Mouse (Mus musculus): ENCODE measurements around the gene Thy1. TPM values are rescaled to one million over a fixed set of nuclear protein-coding genes. Genes with fewer than 3 reads are reported as not detected.

Gene Thy1
- total RNA-seq (2012; rRNA removed) = 10.2 and 15.8 TPM in 2 replicates

GRCm38 (mm10) chr9:44042836-44043707, at the start of gene Thy1:
Gene Thy1, plus strand, starts transcription at chr9:44043384.
- TF ChIP-seq CHD2 (IDR thresholded peaks at IDR 0.05; ENCODE audit: low read depth, low read length) (no peak), HCFC1 (IDR thresholded peaks at IDR 0.05; ENCODE audit: borderline replicate concordance, insufficient read depth, low read length) (no peak), MAFK (IDR thresholded peaks at IDR 0.05; ENCODE audit: insufficient read depth, low read depth, low read length) (no peak), ZNF384 (IDR thresholded peaks at IDR 0.05; ENCODE audit: low read depth, low read length) (no peak), ZC3H11A (IDR thresholded peaks at IDR 0.05; ENCODE audit: borderline replicate concordance, low read depth, low read length) (no peak)
- H3K4me3 ChIP-seq (ENCODE audit: insufficient read depth in 1 of 2, low read depth in 1 of 2, low read length in 2 of 2, poor library complexity in 1 of 2, severe bottlenecking in 1 of 2) = peak within 1 kb of the TSS; percentile 57 to 71
- in situ Hi-C loops (cut with MboI; ENCODE audit: low sequenced_read_pairs in 2 of 2, unreplicated experiment in 2 of 2) = no loop called here
- peak within 1 kb of the TSS; percentile 42; the same call in 1 of the 2 replicates for H3K9ac ChIP-seq (ENCODE audit: insufficient read depth, low read depth, low read length, poor library complexity, severe bottlenecking)
- H3K9me3 ChIP-seq (ENCODE audit: control insufficient read depth, insufficient read depth, low read depth, low read length) = no peaks in the 10 kb centered on the region
- peaks cover 0 to 14% of the 10 kb centered on the region in 2 experiments; a peak in 2 of 4 replicates for H3K4me1 ChIP-seq (ENCODE audit: control insufficient read depth in 2 of 2, insufficient read depth in 2 of 2, low read length in 2 of 2, poor library complexity in 1 of 2)
- H3K36me3 ChIP-seq (ENCODE audit: control insufficient read depth, insufficient read depth, low read length, poor library complexity, severe bottlenecking) = peaks cover 2% of the 10 kb centered on the region
- peak; percentile 41 for DNase-seq (ENCODE audit: low read depth, low spot score)
- H3K27ac ChIP-seq (ENCODE audit: insufficient read depth, low read depth, low read length, poor library complexity, severe bottlenecking) = no peak within 1 kb of the TSS

- no peaks in the 10 kb centered on the region; a peak in 1 of 4 replicates for H3K4me1 ChIP-seq (ENCODE audit: control insufficient read depth in 2 of 2, insufficient read depth in 2 of 2, low read length in 2 of 2, poor library complexity in 1 of 2)
- H3K36me3 ChIP-seq (ENCODE audit: control insufficient read depth, insufficient read depth, low read length, poor library complexity, severe bottlenecking) = no peaks in the 10 kb centered on the region
- H3K4me3 ChIP-seq (ENCODE audit: insufficient read depth in 1 of 2, low read depth in 1 of 2, low read length in 2 of 2, poor library complexity in 1 of 2, severe bottlenecking in 1 of 2) = no peak overlapping the region
- H3K9ac ChIP-seq (ENCODE audit: insufficient read depth, low read depth, low read length, poor library complexity, severe bottlenecking) = no peak overlapping the region
- no peak for DNase-seq (ENCODE audit: low read depth, low spot score)
- H3K27ac ChIP-seq (ENCODE audit: insufficient read depth, low read depth, low read length, poor library complexity, severe bottlenecking) = no peak overlapping the region
- in situ Hi-C loops (cut with MboI; ENCODE audit: low sequenced_read_pairs in 2 of 2, unreplicated experiment in 2 of 2) = no loop called here
- TF ChIP-seq ZNF384 (IDR thresholded peaks at IDR 0.05; ENCODE audit: low read depth, low read length) (no peak), ZC3H11A (IDR thresholded peaks at IDR 0.05; ENCODE audit: borderline replicate concordance, low read depth, low read length) (no peak), CHD2 (IDR thresholded peaks at IDR 0.05; ENCODE audit: low read depth, low read length) (no peak), HCFC1 (IDR thresholded peaks at IDR 0.05; ENCODE audit: borderline replicate concordance, insufficient read depth, low read length) (no peak), MAFK (IDR thresholded peaks at IDR 0.05; ENCODE audit: insufficient read depth, low read depth, low read length) (no peak)
- H3K9me3 ChIP-seq (ENCODE audit: control insufficient read depth, insufficient read depth, low read depth, low read length) = no peaks in the 10 kb centered on the region
These were observed 45.5 kb upstream of the Thy1 start for GRCm38 (mm10) chr9:43997681-43998080.

GRCm38 (mm10) chr9:43998851-43999250, 44.3 kb upstream of the Thy1 start:
- Histone ChIP-seq H3K9me3 (ENCODE audit: control insufficient read depth, insufficient read depth, low read depth, low read length) (no peaks in the 10 kb centered on the region), H3K9ac (ENCODE audit: insufficient read depth, low read depth, low read length, poor library complexity, severe bottlenecking) (no peak overlapping the region), H3K4me1 (ENCODE audit: control insufficient read depth in 2 of 2, insufficient read depth in 2 of 2, low read length in 2 of 2, poor library complexity in 1 of 2) (no peaks in the 10 kb centered on the region), H3K36me3 (ENCODE audit: control insufficient read depth, insufficient read depth, low read length, poor library complexity, severe bottlenecking) (no peaks in the 10 kb centered on the region), H3K27ac (ENCODE audit: insufficient read depth, low read depth, low read length, poor library complexity, severe bottlenecking) (no peak overlapping the region), H3K4me3 (ENCODE audit: insufficient read depth in 1 of 2, low read depth in 1 of 2, low read length in 2 of 2, poor library complexity in 1 of 2, severe bottlenecking in 1 of 2) (no peak overlapping the region)
- no peak for TF ChIP-seq MAFK (IDR thresholded peaks at IDR 0.05; ENCODE audit: insufficient read depth, low read depth, low read length)
- no peak for TF ChIP-seq ZC3H11A (IDR thresholded peaks at IDR 0.05; ENCODE audit: borderline replicate concordance, low read depth, low read length)
- in situ Hi-C loops (cut with MboI; ENCODE audit: low sequenced_read_pairs in 2 of 2, unreplicated experiment in 2 of 2) = no loop called here
- no peak for DNase-seq (ENCODE audit: low read depth, low spot score)

GRCm38 (mm10) chr9:44004362-44004761, 38.8 kb upstream of the Thy1 start:
- DNase-seq (ENCODE audit: low read depth, low spot score) = no peak
- H3K9ac ChIP-seq (ENCODE audit: insufficient read depth, low read depth, low read length, poor library complexity, severe bottlenecking) = no peak overlapping the region
- in situ Hi-C loops (cut with MboI; ENCODE audit: low sequenced_read_pairs in 2 of 2, unreplicated experiment in 2 of 2) = no loop called here
- H3K27ac ChIP-seq (ENCODE audit: insufficient read depth, low read depth, low read length, poor library complexity, severe bottlenecking) = no peak overlapping the region
- H3K9me3 ChIP-seq (ENCODE audit: control insufficient read depth, insufficient read depth, low read depth, low read length) = no peaks in the 10 kb centered on the region
- no peak for TF ChIP-seq CHD2 (IDR thresholded peaks at IDR 0.05; ENCODE audit: low read depth, low read length)
- TF ChIP-seq HCFC1 (IDR thresholded peaks at IDR 0.05; ENCODE audit: borderline replicate concordance, insufficient read depth, low read length) = no peak
- TF ChIP-seq ZNF384 (IDR thresholded peaks at IDR 0.05; ENCODE audit: low read depth, low read length) = no peak
- no peak for TF ChIP-seq ZC3H11A (IDR thresholded peaks at IDR 0.05; ENCODE audit: borderline replicate concordance, low read depth, low read length)
- TF ChIP-seq MAFK (IDR thresholded peaks at IDR 0.05; ENCODE audit: insufficient read depth, low read depth, low read length) = no peak
- no peaks in the 10 kb centered on the region for H3K36me3 ChIP-seq (ENCODE audit: control insufficient read depth, insufficient read depth, low read length, poor library complexity, severe bottlenecking)
- H3K4me3 ChIP-seq (ENCODE audit: insufficient read depth in 1 of 2, low read depth in 1 of 2, low read length in 2 of 2, poor library complexity in 1 of 2, severe bottlenecking in 1 of 2) = no peak overlapping the region
- H3K4me1 ChIP-seq (ENCODE audit: control insufficient read depth in 2 of 2, insufficient read depth in 2 of 2, low read length in 2 of 2, poor library complexity in 1 of 2) = no peaks in the 10 kb centered on the region

All from ES-E14 (cell line).